Mouse (Mus musculus) testis, postnatal 10 days (tissue): ENCODE measurements around the gene Gm20388.

Experiments
- DNase-seq: peaks from one replicate; pipeline ENCODE4 v3.0.0; 2021; ENCODE audit warnings: low spot score

The Gm20388 gene

GRCm38 (mm10) chr8:122763267-122763738 is 2852.7 kb downstream of the Gm20388 start:
- no peak for DNase-seq

DNA sequence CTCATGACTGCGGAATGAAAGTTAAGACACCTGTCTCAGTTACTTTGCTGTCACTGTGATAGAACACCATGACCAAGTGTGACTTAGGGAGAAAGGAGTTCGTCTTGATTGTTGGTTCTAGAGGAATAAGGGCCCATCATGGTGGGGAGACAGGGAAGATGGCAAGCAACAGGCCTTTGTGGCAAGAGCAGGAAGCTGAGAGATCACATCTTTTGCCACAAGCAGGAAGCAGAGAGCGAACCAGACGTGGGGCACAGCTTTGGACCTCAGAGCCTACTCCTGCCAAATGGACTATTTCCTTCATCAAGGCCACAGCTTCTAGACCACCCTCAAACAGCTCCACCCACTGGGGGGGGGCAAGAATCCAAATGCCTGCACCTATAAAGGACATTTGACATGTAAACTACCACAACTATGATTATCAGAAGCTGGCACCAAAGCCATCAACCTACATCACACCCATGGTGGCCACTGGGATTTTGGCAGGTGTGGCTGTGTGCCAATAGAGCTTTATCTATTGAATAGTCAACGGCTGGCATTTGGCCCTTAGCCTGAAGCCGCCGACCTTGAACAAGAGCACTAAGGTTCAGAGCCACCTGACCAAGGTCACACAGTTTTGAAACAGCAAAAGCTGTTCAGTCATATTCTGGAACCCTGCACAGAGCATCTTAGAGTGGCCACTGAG is 2854.3 kb downstream of the Gm20388 start:
- no peak for DNase-seq

- DNase-seq, result no peak
These were observed 2855.5 kb downstream of the Gm20388 start for GRCm38 (mm10) chr8:122766189-122766588.

- no peak for DNase-seq
These were observed 2856.1 kb downstream of the Gm20388 start for GRCm38 (mm10) chr8:122766647-122767200.

- no peak for DNase-seq
These were observed 2856.6 kb downstream of the Gm20388 start for GRCm38 (mm10) chr8:122767229-122767628.

DNA sequence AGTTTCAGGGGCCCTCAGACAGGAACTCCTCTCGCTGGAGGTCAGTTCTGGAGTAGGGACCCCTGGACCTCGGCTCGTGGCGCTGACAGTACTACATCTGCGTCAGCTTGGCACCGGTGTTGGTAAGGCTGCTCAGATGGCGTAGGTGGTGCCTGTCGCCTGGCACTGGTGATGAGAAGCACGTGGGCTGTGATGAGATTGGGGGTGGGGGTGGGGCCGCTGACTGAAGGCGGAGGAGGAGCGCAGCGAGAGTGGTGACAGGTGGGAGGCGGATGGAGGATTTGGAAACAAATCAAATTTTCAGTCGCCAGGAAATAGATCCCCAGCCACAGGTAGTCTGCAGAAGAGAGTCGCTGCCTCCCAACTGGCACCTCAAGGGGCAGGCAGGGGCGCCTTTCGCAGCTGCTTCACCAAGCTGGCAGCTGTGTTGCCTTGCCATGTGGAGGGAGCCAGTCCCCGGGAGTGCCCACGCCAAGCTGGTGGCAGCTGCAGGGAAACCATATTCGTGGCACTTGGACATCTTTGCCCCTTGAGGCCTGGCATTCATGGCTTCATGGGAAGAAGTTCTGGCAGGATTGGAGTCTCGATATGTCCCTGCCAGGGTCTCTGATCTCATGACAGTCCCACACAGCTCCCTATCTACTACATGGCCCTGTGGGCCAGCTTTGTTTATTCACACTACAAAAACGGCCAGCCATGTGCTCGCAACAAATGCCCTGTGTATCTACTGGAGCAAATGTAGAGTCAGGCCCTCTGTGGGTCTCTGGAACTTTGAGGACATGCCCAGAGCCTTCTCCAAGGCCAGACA is 2858.8 kb downstream of the Gm20388 start:
- DNase-seq, result no peak

- DNase-seq, result no peak
These were observed 2861.9 kb downstream of the Gm20388 start for GRCm38 (mm10) chr8:122772431-122773060.

- DNase-seq, result peak; percentile 78
These were observed 2864.9 kb downstream of the Gm20388 start, which contains the start of gene Acsf3 for GRCm38 (mm10) chr8:122775285-122776155. TSS of gene Acsf3 (plus strand) at chr8:122775486.

DNA sequence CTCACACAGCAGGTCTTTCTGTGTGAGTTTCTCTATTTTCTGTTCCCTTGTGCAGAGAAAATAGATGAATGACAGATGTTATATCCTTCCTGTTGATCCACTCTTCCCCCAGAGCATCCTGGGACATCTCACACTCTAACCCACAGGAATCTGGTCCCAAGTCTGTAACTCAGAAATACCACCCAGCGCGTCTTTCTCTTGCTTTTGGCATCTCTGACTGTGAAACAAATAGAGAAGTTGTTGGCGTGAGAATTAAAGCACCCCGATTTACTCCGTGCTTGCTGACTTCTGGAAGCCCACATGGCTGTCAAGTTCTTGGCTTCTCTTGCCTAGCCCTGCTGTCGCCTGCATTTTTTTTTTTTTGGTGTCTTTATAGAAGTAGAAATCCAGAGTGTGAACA is 2867.1 kb downstream of the Gm20388 start:
- no peak for DNase-seq

GRCm38 (mm10) chr8:122778703-122779239 is 2868.1 kb downstream of the Gm20388 start:
- DNase-seq, result no peak

DNA sequence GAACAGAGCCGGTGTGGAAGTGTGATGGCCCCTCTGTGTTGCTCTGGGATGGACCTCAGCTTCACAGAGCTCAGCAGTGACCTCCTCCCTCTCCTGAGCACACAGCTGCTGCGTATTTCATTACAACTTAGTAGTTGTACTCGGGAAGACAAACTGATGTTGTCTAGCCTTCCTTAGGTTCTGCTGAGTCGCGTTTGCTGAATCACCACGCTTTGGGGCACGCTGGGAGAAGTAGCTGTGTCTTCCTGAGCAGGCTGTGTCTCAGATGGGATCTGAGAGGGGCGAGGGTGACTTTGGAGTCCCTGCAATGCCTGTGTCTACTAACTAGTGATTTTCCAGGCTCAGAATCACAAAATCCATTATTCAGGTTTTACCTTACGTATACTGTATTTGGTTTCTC is 2868.6 kb downstream of the Gm20388 start:
- no peak for DNase-seq

DNA sequence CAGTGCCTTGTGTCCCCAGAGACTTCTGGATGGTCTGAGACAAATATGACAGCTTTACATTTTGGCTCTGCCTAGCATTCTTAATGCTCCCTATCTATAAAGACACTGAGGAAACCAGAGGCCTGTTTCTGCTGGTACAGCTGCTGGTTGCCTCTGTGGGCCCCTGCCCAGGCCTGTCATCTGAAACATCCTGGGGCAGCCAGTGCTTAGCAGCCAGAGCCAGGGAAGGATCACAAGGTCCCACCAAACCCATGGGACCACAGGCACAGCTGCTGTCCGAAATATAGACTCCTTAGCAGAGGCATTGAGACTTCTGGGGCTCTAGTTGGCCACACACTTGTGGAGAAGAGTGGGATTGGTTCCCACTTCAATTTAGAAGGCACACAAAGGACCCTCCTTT is 2874.1 kb downstream of the Gm20388 start:
- DNase-seq, result no peak

DNA sequence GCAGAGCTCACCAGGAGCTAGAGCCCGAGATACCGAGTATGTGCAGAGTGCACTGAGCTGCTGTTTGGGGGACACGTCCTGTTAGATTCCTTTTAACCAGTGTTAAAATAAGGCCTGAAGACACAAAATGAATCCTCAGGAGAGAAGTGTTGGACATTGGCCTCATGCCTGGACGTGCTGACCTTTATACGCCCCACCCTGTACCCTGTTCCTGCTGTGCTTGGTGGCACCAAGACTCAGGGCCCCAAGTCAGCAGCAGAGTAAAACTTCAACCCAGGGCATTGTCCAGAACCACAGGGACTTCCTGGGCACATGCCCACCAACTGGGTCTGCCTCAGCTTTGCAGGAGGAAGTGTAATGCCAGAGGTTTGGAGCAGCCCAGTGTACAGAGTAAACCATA is 2879.2 kb downstream of the Gm20388 start:
- DNase-seq, result no peak

DNA sequence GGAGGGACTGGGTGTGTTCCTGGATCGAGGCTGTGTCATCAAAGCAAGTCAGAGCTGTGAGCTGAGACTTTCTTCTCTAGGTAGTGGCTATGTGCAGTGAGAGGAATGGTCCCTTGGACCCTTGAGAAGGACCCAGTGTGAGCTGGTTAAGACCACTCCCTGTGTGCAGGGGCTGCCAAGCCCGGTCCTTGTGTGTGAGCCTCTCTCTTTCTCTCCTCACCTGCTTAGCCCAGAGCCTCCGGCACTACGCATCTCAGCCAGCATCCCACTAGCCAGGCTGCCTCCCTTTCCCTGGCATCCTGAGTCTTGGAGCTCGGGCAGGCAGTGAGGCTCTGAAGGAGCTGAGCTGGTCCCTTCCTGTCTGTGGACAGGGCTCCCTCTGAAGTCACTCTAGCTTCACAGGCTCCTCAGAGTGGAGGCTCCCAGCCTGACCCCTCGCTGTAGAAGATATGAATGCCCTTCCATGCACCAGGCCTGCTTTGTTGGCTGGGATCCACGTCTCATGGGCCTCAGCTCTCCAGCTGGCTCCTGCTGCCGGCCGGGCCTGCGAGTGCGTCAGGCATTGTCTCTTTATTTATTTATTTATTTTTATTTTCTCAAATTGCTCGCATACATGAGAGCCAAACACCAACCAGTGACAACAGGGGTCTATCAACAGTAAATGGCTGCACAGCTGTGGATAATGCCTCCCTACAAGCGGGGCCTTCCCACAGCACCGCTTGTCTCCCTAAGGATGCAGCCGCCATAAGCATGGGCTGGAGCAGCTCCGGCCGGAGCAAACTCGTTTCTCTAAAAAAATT is 2882.9 kb downstream of the Gm20388 start:
- DNase-seq, result peak; percentile 68

GRCm38 (mm10) chr8:122794175-122794454 is 2883.5 kb downstream of the Gm20388 start:
- DNase-seq, result no peak

GRCm38 (mm10) chr8:122803906-122804761 is 2893.5 kb downstream of the Gm20388 start:
- DNase-seq, result no peak

DNA sequence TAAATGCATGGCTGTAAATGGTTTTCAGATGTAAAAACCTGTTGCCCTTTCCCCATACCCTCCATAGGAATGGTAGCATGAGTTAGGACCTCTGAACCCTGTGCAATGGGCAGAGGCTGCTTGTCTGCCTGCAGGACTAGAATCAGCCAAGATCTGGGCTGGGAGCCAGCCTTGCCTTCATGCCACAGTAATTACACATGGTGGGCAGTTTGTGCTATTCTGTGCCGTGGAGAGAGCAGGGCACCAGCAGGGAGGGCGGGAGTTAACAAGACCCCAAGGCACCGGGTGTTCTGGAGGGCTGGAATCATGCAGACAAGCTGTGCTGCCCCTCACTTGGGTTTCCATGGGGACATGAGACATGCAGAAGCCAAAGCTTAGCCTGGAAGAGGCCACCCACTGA is 2894.7 kb downstream of the Gm20388 start:
- no peak for DNase-seq

GRCm38 (mm10) chr8:122806956-122807538 is 2896.4 kb downstream of the Gm20388 start:
- no peak for DNase-seq

DNA sequence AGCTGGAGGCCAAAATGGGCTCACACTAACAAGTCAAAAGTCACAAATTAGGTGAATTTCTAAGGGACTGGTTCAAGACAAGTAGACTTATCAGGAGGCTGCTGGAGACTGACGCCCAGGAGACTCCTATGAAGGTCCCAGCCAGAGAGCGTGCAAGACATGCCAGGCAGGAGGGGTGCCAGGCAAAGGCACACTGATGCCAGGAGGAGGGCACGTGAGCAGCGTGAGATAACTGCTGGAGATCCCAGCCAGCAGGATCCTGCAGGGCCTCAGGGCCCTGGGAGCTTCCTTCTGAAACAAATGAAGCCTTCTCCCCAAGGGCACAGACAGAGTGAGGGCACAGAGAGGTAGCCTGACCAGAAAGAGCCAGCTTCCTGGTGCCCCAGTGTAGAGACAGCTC is 2897.3 kb downstream of the Gm20388 start:
- DNase-seq, result no peak
